19 mouse cellular contexts compared by ENCODE assay signal in genomic region chr14:17607186-17607585, GRCm38 (mm10). TPM values are rescaled to one million over a fixed set of nuclear protein-coding genes. Genes with fewer than 3 reads are reported as not detected.
A peak's percentile ranks its signal among the peaks of the same experiment; 100 is the strongest.
DNase-seq lines count a peak whose midpoint lies in the region.
"Had no signal": no experiment of that assay in that cellular context is flagged by ENCODE, and none has a peak within 500 bp of the region (broad histone marks: within the 10 kb centered on the region; RNA-seq: fewer than 3 reads in every experiment).

No protein-coding gene starts in this region.

- peak; percentile 26 for DNase-seq in layer of hippocampus, adult 11-12 months (ENCODE audit: low spot score)
- DNase-seq in layer of hippocampus, postnatal 25 days (ENCODE audit: extremely low spot score in 1 of 2, low spot score in 1 of 2), result no peak
- peak; percentile 6 to 46 for DNase-seq in left cerebral cortex, postnatal 14 days (ENCODE audit: low spot score in 2 of 2)
- no peak for DNase-seq in left cerebral cortex, postnatal 4 days
- peak; percentile 37 for DNase-seq in layer of hippocampus, adult 9-11 months
- peak; percentile 17 for DNase-seq in right cerebral cortex, postnatal 25 days
- DNase-seq in thymus, postnatal 14 days, result no peak
- DNase-seq: adrenal gland, postnatal 25 days; B cell, adult 2 months; cerebellum, adult 18-20 months; cerebellum, postnatal 25 days; forebrain, postnatal 0 days; gastrocnemius, postnatal 10 days; heart, postnatal 14 days; kidney, adult 18-20 months; kidney, postnatal 36 days; retina, postnatal 1 day; thymus, adult 2 months; thymus, postnatal 4 days had no signal

- intact Hi-C loops in left cerebral cortex, postnatal 14 days (cut with DNase I), result loop anchor here (5.0 kb wide), 1 partner anchor 95 kb away; no protein-coding TSS in a partner anchor
- intact Hi-C loops in left cerebral cortex, postnatal 4 days (cut with DNase I), result no loop called here

RNA-seq across cellular contexts. Expression of gene Thrb, which starts 52.9 kb away (rescaled TPM):
- 10 to 100 TPM; 35.4 to 40.7 TPM for total RNA-seq in layer of hippocampus, postnatal 25 days (2021)
- total RNA-seq in left cerebral cortex, postnatal 14 days (2021), result 10 to 100 TPM; 60.1 to 75.9 TPM
- 10 to 100 TPM; 29.2 to 31.4 TPM for total RNA-seq in left cerebral cortex, postnatal 4 days (2021)

Comparison
In these comparisons a context has a peak if more than half of its experiments do, and no peak if none do; other contexts are left out.
1. DNase-seq: peak in layer of hippocampus, adult 11-12 months (single experiment), left cerebral cortex, postnatal 14 days (2 of 2), layer of hippocampus, adult 9-11 months (single experiment) and right cerebral cortex, postnatal 25 days (single experiment); none in layer of hippocampus, postnatal 25 days (0 of 2), left cerebral cortex, postnatal 4 days (single experiment) and thymus, postnatal 14 days (single experiment).